Mouse (Mus musculus): ENCODE results near the gene Atp5j. TPM values are rescaled to one million over a fixed set of nuclear protein-coding genes. Genes with fewer than 3 reads are reported as not detected.

Atp5j gene
- 1,045 and 1,084 TPM in 2 replicates for polyA plus RNA-seq (2015; fragmentation: Nextera tagmentation; extraction: Ambion mirVana)

GRCm38 (mm10) chr16:84835441-84835822 is at the start of gene Atp5j:
Gene Atp5j, minus strand, starts transcription at chr16:84835625.

GRCm38 (mm10) chr16:84834745-84835440 is 532 bp downstream of the Atp5j start, which contains the start of gene Gabpa:
Gene Gabpa, plus strand, starts transcription at chr16:84834925.

Other genes with a start within 250 kb of the Atp5j start
- 33.6 and 39.6 TPM in 2 replicates for gene Mrpl39, start 99.9 kb downstream of the Atp5j start, polyA plus RNA-seq (2015; fragmentation: Nextera tagmentation; extraction: Ambion mirVana)
- 33.6 and 33.9 TPM in 2 replicates for gene Jam2, start 61.5 kb downstream of the Atp5j start, polyA plus RNA-seq (2015; fragmentation: Nextera tagmentation; extraction: Ambion mirVana)
- 8.9 and 9.0 TPM in 2 replicates for gene Gabpa, start 700 bp downstream of the Atp5j start, polyA plus RNA-seq (2015; fragmentation: Nextera tagmentation; extraction: Ambion mirVana)

Measured in neural tube, postnatal 0 days (tissue).